Mouse (Mus musculus): ENCODE results near the gene Gm4884.
"Not testable (repeated sequence)": the region's sequence is repeated elsewhere in the genome, so short reads cannot be mapped to it uniquely, and the experiment has no call there.

The Gm4884 gene

GRCm38 (mm10) chr7:41032419-41032818, at the start of gene Gm4884:
TSS of gene Gm4884 (plus strand) at chr7:41032719.
- not testable (repeated sequence) for DNase-seq (ENCODE audit: low read depth, low spot score)

- no peak for DNase-seq (ENCODE audit: low read depth, low spot score)
Measured at GRCm38 (mm10) chr7:40987243-40987642, 45.3 kb upstream of the Gm4884 start, which contains the start of gene 4930433I11Rik. TSS of gene 4930433I11Rik (plus strand) at chr7:40987543.

GRCm38 (mm10) chr7:41044058-41044457, 11.5 kb downstream of the Gm4884 start:
- not testable (repeated sequence) for DNase-seq (ENCODE audit: low read depth, low spot score)
